Mouse (Mus musculus) intestine, embryonic 15.5 days (tissue): ENCODE measurements around the gene T2. TPM values are rescaled to one million over a fixed set of nuclear protein-coding genes. Genes with fewer than 3 reads are reported as not detected.
A peak's percentile ranks its signal among the peaks of the same experiment; 100 is the strongest.
"Not testable (repeated sequence)": the region's sequence is repeated elsewhere in the genome, so short reads cannot be mapped to it uniquely, and the experiment has no call there.

ENCODE experiments used
- ATAC-seq: fragments of 200-750 bp; cut with Nextera tagmentation; 2 replicates; pipeline ENCODE4 v1.8.0; 2017; ENCODE audit warnings: moderate TSS enrichment, moderate library complexity
- H3K27ac ChIP-seq: fragments of 300-500 bp; sonication (generic); 2 replicates; pipeline ENCODE4 v1.5.1; 2015; ENCODE audit warnings: mild to moderate bottlenecking, inconsistent platforms
- H3K27me3 ChIP-seq: fragments of 300-500 bp; sonication (generic); replicated peaks from 2 replicates; pipeline ENCODE4 v1.6.1; 2015; ENCODE audit warnings: inconsistent platforms
- H3K36me3 ChIP-seq: fragments of 300-500 bp; sonication (generic); 2 replicates; pipeline ENCODE4 v1.6.1; 2015; ENCODE audit warnings: inconsistent platforms
- H3K4me1 ChIP-seq: fragments of 300-500 bp; sonication (generic); replicated peaks from 2 replicates; pipeline ENCODE4 v1.6.1; 2015; ENCODE audit warnings: inconsistent platforms
- H3K4me2 ChIP-seq: fragments of 300-500 bp; sonication (generic); replicated peaks from 2 replicates; pipeline ENCODE4 v1.6.1; 2015; ENCODE audit warnings: mild to moderate bottlenecking, inconsistent platforms
- H3K4me3 ChIP-seq: fragments of 300-500 bp; sonication (generic); replicated peaks from 2 replicates; pipeline ENCODE4 v1.5.1; 2015; ENCODE audit warnings: inconsistent platforms
- H3K9ac ChIP-seq: fragments of 300-500 bp; sonication (generic); 2 replicates; pipeline ENCODE4 v1.6.1; 2015; ENCODE audit warnings: inconsistent platforms
- H3K9me3 ChIP-seq: fragments of 300-500 bp; sonication (generic); 2 replicates; pipeline ENCODE4 v1.6.1; 2016; ENCODE audit warnings: inconsistent platforms
- WGBS: fragments of 180-500 bp; shearing (Covaris S2); methylation state at CpG from one replicate; pipeline ENCODE4 v1.1.7; 2015; 5-methylcytosine and 5-hydroxymethylcytosine counted together
- polyA plus RNA-seq: library from polyadenylated mRNA; unstranded; fragments of >200 nt; fragmentation: Nextera tagmentation; extraction: Ambion mirVana; gene quantifications from 2 replicates; pipeline ENCODE4 v1.2.1, GENCODE M21; 2015

T2 gene
- polyA plus RNA-seq, 1 experiment from 2014 or later: 0.13 TPM

GRCm38 (mm10) chr17:8370634-8371229, 14.9 kb downstream of the T2 start:
- no peak overlapping the region for H3K4me3 ChIP-seq
- H3K9me3 ChIP-seq: no peaks in the 10 kb centered on the region
- H3K9ac ChIP-seq: no peak overlapping the region
- no peaks in the 10 kb centered on the region for H3K27me3 ChIP-seq
- peaks cover 17% of the 10 kb centered on the region for H3K4me1 ChIP-seq
- H3K4me2 ChIP-seq: no peak overlapping the region
- H3K27ac ChIP-seq: no peak overlapping the region
- no peaks in the 10 kb centered on the region for H3K36me3 ChIP-seq
- no peak for ATAC-seq
- 37% methylated on average over 13 of the region's 13 CpGs for WGBS

DNA sequence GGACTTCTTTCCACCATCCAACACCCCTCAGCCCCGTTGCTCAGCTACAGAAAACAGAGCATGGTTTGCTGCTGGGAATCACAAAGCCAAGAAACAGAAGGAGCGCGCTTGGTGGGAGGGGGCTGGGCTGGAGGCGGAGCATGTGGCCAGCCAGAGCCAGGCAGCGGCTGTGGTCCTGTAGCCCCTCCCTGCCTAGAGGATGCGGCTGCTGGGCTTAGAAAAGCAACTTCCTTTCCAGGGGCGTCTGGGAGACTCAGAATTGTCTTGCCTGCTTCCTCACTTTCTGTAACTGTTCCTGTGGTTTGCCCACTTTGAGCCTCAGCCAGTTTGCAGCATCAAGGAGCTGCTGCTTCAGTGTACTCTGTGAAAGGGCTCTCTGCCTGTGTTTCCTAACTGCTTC, 16.0 kb downstream of the T2 start:
- WGBS: 0% methylated on average over 7 of the region's 7 CpGs
- Histone ChIP-seq H3K27ac (peak overlapping the region; percentile 77), H3K4me2 (peak overlapping the region; percentile 63), H3K36me3 (no peaks in the 10 kb centered on the region), H3K4me3 (peak overlapping the region; percentile 24), H3K9ac (peak overlapping the region; percentile 30), H3K9me3 (no peaks in the 10 kb centered on the region), H3K27me3 (no peaks in the 10 kb centered on the region), H3K4me1 (peaks cover 17% of the 10 kb centered on the region)
- peak; percentile 67 for ATAC-seq

DNA sequence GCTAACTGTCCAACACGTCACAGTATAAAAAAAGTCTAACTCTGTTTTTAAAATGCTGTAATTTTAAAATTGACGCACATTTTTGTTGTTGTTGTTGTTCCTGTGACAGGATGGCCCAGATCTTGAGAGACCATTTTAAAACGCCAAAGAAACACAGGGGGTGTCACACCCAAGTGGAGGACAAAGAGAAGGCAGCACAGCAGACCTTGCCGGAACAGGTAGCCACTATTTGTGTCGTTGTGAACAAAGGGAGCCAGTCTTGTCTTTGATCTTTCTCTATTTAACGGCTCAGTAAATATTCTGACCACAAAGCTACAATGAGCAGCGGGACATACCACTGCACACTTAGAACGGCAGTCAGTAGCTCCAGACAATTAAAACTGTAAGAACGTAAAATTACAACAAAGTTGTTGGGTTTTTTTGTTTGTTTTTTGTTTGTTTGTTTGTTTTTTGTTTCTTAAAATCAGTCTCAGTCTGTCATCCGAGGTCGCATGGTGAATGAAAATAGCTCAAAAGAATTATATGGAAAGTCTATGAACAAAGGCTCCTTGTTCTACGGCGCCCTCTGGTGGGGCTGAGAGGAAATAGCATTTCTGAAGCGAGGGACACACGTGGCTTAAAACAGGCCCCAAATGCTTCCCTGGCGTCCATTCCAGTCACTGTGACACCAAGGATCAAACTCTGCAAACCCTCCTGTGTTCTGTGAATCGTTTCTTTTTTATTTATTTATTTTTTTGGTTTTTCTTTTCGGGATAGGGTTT, 16.7 kb downstream of the T2 start:
- peak overlapping the region; percentile 63 for H3K4me2 ChIP-seq
- no peaks in the 10 kb centered on the region for H3K36me3 ChIP-seq
- peak overlapping the region; percentile 77 for H3K27ac ChIP-seq
- H3K9me3 ChIP-seq: no peaks in the 10 kb centered on the region
- 5% methylated on average over 18 of the region's 18 CpGs for WGBS
- peak overlapping the region; percentile 30 for H3K9ac ChIP-seq
- no peaks in the 10 kb centered on the region for H3K27me3 ChIP-seq
- H3K4me1 ChIP-seq: peaks cover 16% of the 10 kb centered on the region
- H3K4me3 ChIP-seq: peak overlapping the region; percentile 24
- peak; percentile 63 for ATAC-seq

GRCm38 (mm10) chr17:8377298-8377697, 21.5 kb downstream of the T2 start:
- H3K36me3 ChIP-seq: no peaks in the 10 kb centered on the region
- H3K9ac ChIP-seq: no peak overlapping the region
- no peak overlapping the region for H3K27ac ChIP-seq
- no peaks in the 10 kb centered on the region; the same call in 1 of the 2 replicates for H3K4me1 ChIP-seq
- no peaks in the 10 kb centered on the region for H3K27me3 ChIP-seq
- no peak overlapping the region for H3K4me2 ChIP-seq
- no peak overlapping the region for H3K4me3 ChIP-seq
- H3K9me3 ChIP-seq: no peaks in the 10 kb centered on the region
- 52% methylated on average over 5 of the region's 5 CpGs for WGBS
- no peak for ATAC-seq

- H3K9ac ChIP-seq: no peak overlapping the region
- H3K4me2 ChIP-seq: no peak overlapping the region
- H3K4me1 ChIP-seq: no peaks in the 10 kb centered on the region
- WGBS: 98% methylated on average over 2 of the region's 2 CpGs
- H3K27ac ChIP-seq: no peak overlapping the region
- no peak overlapping the region for H3K4me3 ChIP-seq
- no peaks in the 10 kb centered on the region for H3K36me3 ChIP-seq
- ATAC-seq: no peak
- H3K9me3 ChIP-seq: no peaks in the 10 kb centered on the region
- peaks cover 23% of the 10 kb centered on the region for H3K27me3 ChIP-seq
These were observed 29.6 kb downstream of the T2 start for GRCm38 (mm10) chr17:8385441-8385840.

GRCm38 (mm10) chr17:8388463-8388862, 32.7 kb downstream of the T2 start:
- H3K4me1 ChIP-seq: no peaks in the 10 kb centered on the region
- no peaks in the 10 kb centered on the region for H3K36me3 ChIP-seq
- no peak overlapping the region for H3K9ac ChIP-seq
- WGBS: 2% methylated on average over 13 of the region's 13 CpGs
- no peak for ATAC-seq
- no peak overlapping the region for H3K4me2 ChIP-seq
- H3K9me3 ChIP-seq: no peaks in the 10 kb centered on the region
- peaks cover 32% of the 10 kb centered on the region for H3K27me3 ChIP-seq
- H3K27ac ChIP-seq: no peak overlapping the region
- no peak overlapping the region for H3K4me3 ChIP-seq

- H3K27me3 ChIP-seq: peaks cover 32% of the 10 kb centered on the region
- H3K27ac ChIP-seq: no peak overlapping the region
- 1% methylated on average over 28 of the region's 28 CpGs for WGBS
- H3K9ac ChIP-seq: no peak overlapping the region
- no peaks in the 10 kb centered on the region for H3K36me3 ChIP-seq
- H3K9me3 ChIP-seq: no peaks in the 10 kb centered on the region
- H3K4me3 ChIP-seq: no peak overlapping the region
- H3K4me2 ChIP-seq: peak overlapping the region; percentile 29
- no peak for ATAC-seq
- no peaks in the 10 kb centered on the region for H3K4me1 ChIP-seq
These were observed 33.4 kb downstream of the T2 start for GRCm38 (mm10) chr17:8388990-8389789.

DNA sequence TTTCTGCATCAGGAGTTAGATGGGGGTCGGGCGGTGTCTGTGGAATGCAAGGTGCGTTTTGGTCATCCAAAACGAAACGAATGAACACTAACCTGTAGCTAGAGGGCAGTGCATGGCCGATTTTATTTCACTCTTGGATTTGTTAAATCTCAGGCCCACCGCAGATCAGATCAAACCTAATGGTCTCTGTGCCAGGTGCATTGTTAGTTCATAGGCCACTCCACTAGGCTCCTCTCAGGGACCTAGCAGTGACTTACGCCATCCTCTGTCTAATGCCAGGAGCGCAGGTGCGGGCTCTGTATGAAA, 34.0 kb downstream of the T2 start:
- H3K9me3 ChIP-seq: no peaks in the 10 kb centered on the region
- H3K27ac ChIP-seq: no peak overlapping the region
- no peak overlapping the region for H3K9ac ChIP-seq
- no peaks in the 10 kb centered on the region for H3K36me3 ChIP-seq
- peaks cover 32% of the 10 kb centered on the region for H3K27me3 ChIP-seq
- H3K4me1 ChIP-seq: no peaks in the 10 kb centered on the region
- WGBS: 9% methylated on average over 10 of the region's 10 CpGs
- H3K4me3 ChIP-seq: no peak overlapping the region
- ATAC-seq: no peak
- peak overlapping the region; percentile 29 for H3K4me2 ChIP-seq

GRCm38 (mm10) chr17:8390487-8390886, 34.7 kb downstream of the T2 start:
- whole genome bisulfite sequencing: 56% methylated on average over 4 of the region's 4 CpGs

GRCm38 (mm10) chr17:8396371-8396770, 40.6 kb downstream of the T2 start:
- Histone ChIP-seq H3K36me3 (no peaks in the 10 kb centered on the region), H3K27me3 (no peaks in the 10 kb centered on the region; the same call in 1 of the 2 replicates), H3K9ac (no peak overlapping the region), H3K4me3 (no peak overlapping the region), H3K9me3 (no peaks in the 10 kb centered on the region), H3K4me2 (no peak overlapping the region), H3K4me1 (no peaks in the 10 kb centered on the region), H3K27ac (no peak overlapping the region)
- 57% methylated on average over 4 of the region's 4 CpGs for WGBS
- no peak for ATAC-seq

More at GRCm38 (mm10) chr17:8390487-8390886, 34.7 kb downstream of the T2 start:
- Histone ChIP-seq H3K36me3 (no peaks in the 10 kb centered on the region), H3K9me3 (no peaks in the 10 kb centered on the region), H3K9ac (no peak overlapping the region), H3K27me3 (peaks cover 32% of the 10 kb centered on the region), H3K4me3 (no peak overlapping the region), H3K4me2 (no peak overlapping the region), H3K27ac (no peak overlapping the region), H3K4me1 (no peaks in the 10 kb centered on the region)
- ATAC-seq: no peak

DNA sequence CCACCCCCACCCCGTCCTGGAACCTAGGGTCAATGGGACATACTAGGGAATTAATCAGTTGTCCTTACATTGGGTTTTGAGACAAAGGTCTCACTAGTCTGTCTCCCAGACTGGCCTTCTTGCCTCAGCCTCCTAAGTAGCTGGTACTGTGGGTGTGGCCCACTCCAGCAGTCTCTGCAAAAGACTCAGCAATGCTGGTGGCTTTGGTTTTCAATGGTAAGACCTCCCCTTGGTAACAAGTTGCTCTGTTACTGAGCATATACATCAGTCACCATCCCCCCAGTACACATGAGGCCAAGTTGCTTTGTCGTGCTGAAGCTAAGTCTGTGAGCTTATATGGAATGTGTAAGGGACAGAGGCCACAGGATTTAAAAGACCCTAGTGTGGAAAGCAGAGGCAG, 42.2 kb downstream of the T2 start:
- no peaks in the 10 kb centered on the region for H3K4me1 ChIP-seq
- no peak overlapping the region for H3K9ac ChIP-seq
- H3K27me3 ChIP-seq: no peaks in the 10 kb centered on the region
- H3K4me2 ChIP-seq: no peak overlapping the region
- ATAC-seq: no peak
- no peak overlapping the region for H3K27ac ChIP-seq
- no peak overlapping the region for H3K4me3 ChIP-seq
- 75% methylated on average over 2 of the region's 2 CpGs for WGBS
- H3K36me3 ChIP-seq: no peaks in the 10 kb centered on the region
- H3K9me3 ChIP-seq: no peaks in the 10 kb centered on the region

DNA sequence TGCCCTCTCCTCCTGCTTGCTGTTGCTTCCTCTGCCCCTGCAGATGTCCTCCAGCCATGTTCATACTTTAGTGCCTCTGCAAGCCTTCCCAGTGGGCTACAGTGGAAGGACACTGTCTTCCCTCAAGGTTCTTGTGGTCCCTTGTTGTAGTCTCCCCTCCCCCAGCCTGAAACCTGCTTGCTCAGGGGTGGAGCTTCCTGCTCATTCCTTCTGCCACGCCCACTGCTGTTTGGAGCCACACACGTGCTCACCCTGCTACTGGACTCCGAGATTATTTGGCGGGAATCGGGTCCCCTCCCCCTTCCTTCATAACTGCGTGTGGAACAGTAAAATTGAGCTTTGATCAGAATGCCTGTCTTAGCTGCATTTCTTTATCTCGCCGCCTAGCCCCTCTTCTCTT, 48.1 kb downstream of the T2 start:
- not testable (repeated sequence) for H3K27me3 ChIP-seq, H3K4me3 ChIP-seq, ATAC-seq, H3K9me3 ChIP-seq, H3K27ac ChIP-seq, H3K4me1 ChIP-seq, H3K4me2 ChIP-seq, H3K9ac ChIP-seq, H3K36me3 ChIP-seq
- 48% methylated on average over 8 of the region's 8 CpGs for WGBS
